Mouse (Mus musculus) stomach, embryonic 15.5 days (tissue): ENCODE measurements at regions not wholly inside any gene's neighbourhood (a gene's known extent, or its start where the extent isn't known, plus 50 kb on each side); places are given as distances from the start of the nearest gene placed in this dataset.

Experiments
- ATAC-seq: fragments of 200-750 bp; cut with Nextera tagmentation; 2 replicates; pipeline ENCODE4 v1.8.0; 2017; ENCODE audit warnings: low read depth, moderate number of reproducible peaks, moderate TSS enrichment; ENCODE audit not compliant: insufficient read depth, low FRiP score
- H3K27ac ChIP-seq: fragments of 300-500 bp; sonication (generic); 2 replicates; pipeline ENCODE4 v1.5.1; 2015; ENCODE audit warnings: mild to moderate bottlenecking, inconsistent platforms
- H3K27me3 ChIP-seq: fragments of 300-500 bp; sonication (generic); replicated peaks from 2 replicates; pipeline ENCODE4 v1.6.1; 2015; ENCODE audit warnings: inconsistent platforms
- H3K36me3 ChIP-seq: fragments of 300-500 bp; sonication (generic); 2 replicates; pipeline ENCODE4 v1.6.1; 2015; ENCODE audit warnings: inconsistent platforms
- H3K4me1 ChIP-seq: fragments of 300-500 bp; sonication (generic); 2 replicates; pipeline ENCODE4 v1.6.1; 2015; ENCODE audit warnings: inconsistent platforms
- H3K4me2 ChIP-seq: fragments of 300-500 bp; sonication (generic); 2 replicates; pipeline ENCODE4 v1.6.1; 2015; ENCODE audit warnings: mild to moderate bottlenecking, inconsistent platforms
- H3K4me3 ChIP-seq: fragments of 300-500 bp; sonication (generic); replicated peaks from 2 replicates; pipeline ENCODE4 v1.5.1; 2015; ENCODE audit warnings: inconsistent platforms
- H3K9ac ChIP-seq: fragments of 300-500 bp; sonication (generic); 2 replicates; pipeline ENCODE4 v1.6.1; 2015; ENCODE audit warnings: inconsistent platforms
- H3K9me3 ChIP-seq: fragments of 300-500 bp; sonication (generic); 2 replicates; pipeline ENCODE4 v1.6.1; 2016; ENCODE audit warnings: inconsistent platforms
- WGBS: fragments of 180-500 bp; shearing (Covaris S2); methylation state at CpG from one replicate; pipeline ENCODE4 v1.1.7; 2015; 5-methylcytosine and 5-hydroxymethylcytosine counted together

- no peaks in the 10 kb centered on the region for H3K36me3 ChIP-seq
- no peaks in the 10 kb centered on the region for H3K4me1 ChIP-seq
- WGBS = 56% methylated on average over 2 of the region's 2 CpGs
- H3K27me3 ChIP-seq = no peaks in the 10 kb centered on the region
- no peak overlapping the region for H3K4me2 ChIP-seq
- H3K9me3 ChIP-seq = no peaks in the 10 kb centered on the region
- H3K27ac ChIP-seq = no peak overlapping the region
- ATAC-seq = no peak
- no peak overlapping the region for H3K9ac ChIP-seq
- no peak overlapping the region for H3K4me3 ChIP-seq
Observed at GRCm38 (mm10) chr9:51430426-51430825, 101.7 kb upstream of the 1810046K07Rik start.

- H3K27me3 ChIP-seq = no peaks in the 10 kb centered on the region
- WGBS = 50% methylated on average over 2 of the region's 2 CpGs
- H3K4me2 ChIP-seq = no peak overlapping the region
- no peaks in the 10 kb centered on the region for H3K9me3 ChIP-seq
- H3K36me3 ChIP-seq = no peaks in the 10 kb centered on the region
- H3K4me1 ChIP-seq = no peaks in the 10 kb centered on the region
- no peak overlapping the region for H3K27ac ChIP-seq
- no peak overlapping the region for H3K9ac ChIP-seq
- H3K4me3 ChIP-seq = no peak overlapping the region
- no peak for ATAC-seq
Observed at GRCm38 (mm10) chr9:51437130-51437529, 108.4 kb upstream of the 1810046K07Rik start.

GRCm38 (mm10) chr9:51441773-51442381 lies 113.2 kb upstream of the 1810046K07Rik start:
- H3K4me1 ChIP-seq = no peaks in the 10 kb centered on the region
- H3K36me3 ChIP-seq = no peaks in the 10 kb centered on the region
- H3K4me2 ChIP-seq = no peak overlapping the region
- H3K9me3 ChIP-seq = no peaks in the 10 kb centered on the region
- H3K27ac ChIP-seq = no peak overlapping the region
- no peak overlapping the region for H3K9ac ChIP-seq
- H3K27me3 ChIP-seq = no peaks in the 10 kb centered on the region
- no peak for ATAC-seq
- no peak overlapping the region for H3K4me3 ChIP-seq
- WGBS = 32% methylated on average over 5 of the region's 5 CpGs

GRCm38 (mm10) chr9:51455690-51456089 lies 127.0 kb upstream of the 1810046K07Rik start:
- Histone ChIP-seq H3K4me3 (no peak overlapping the region), H3K27ac (no peak overlapping the region), H3K36me3 (no peaks in the 10 kb centered on the region), H3K9ac (no peak overlapping the region), H3K4me1 (no peaks in the 10 kb centered on the region), H3K4me2 (no peak overlapping the region), H3K9me3 (no peaks in the 10 kb centered on the region), H3K27me3 (no peaks in the 10 kb centered on the region)
- 46% methylated on average over 2 of the region's 2 CpGs for WGBS
- no peak for ATAC-seq

- H3K36me3 ChIP-seq = no peaks in the 10 kb centered on the region
- H3K4me2 ChIP-seq = no peak overlapping the region
- H3K27ac ChIP-seq = no peak overlapping the region
- WGBS = 63% methylated on average over 6 of the region's 6 CpGs
- H3K27me3 ChIP-seq = no peaks in the 10 kb centered on the region
- H3K9me3 ChIP-seq = no peaks in the 10 kb centered on the region
- H3K4me1 ChIP-seq = no peaks in the 10 kb centered on the region
- ATAC-seq = no peak
- no peak overlapping the region for H3K9ac ChIP-seq
- H3K4me3 ChIP-seq = no peak overlapping the region
Observed at GRCm38 (mm10) chr9:51462463-51463024, 133.8 kb upstream of the 1810046K07Rik start.

- H3K9ac ChIP-seq = no peak overlapping the region
- no peak for ATAC-seq
- no peak overlapping the region for H3K4me2 ChIP-seq
- WGBS = 38% methylated on average over 1 of the region's 1 CpGs
- H3K9me3 ChIP-seq = no peaks in the 10 kb centered on the region
- H3K4me3 ChIP-seq = no peak overlapping the region
- H3K36me3 ChIP-seq = no peaks in the 10 kb centered on the region
- no peak overlapping the region for H3K27ac ChIP-seq
- no peaks in the 10 kb centered on the region for H3K27me3 ChIP-seq
- H3K4me1 ChIP-seq = no peaks in the 10 kb centered on the region
Observed at GRCm38 (mm10) chr9:51470031-51470430, 141.3 kb upstream of the 1810046K07Rik start.

GRCm38 (mm10) chr9:51476511-51477056 lies 147.9 kb upstream of the 1810046K07Rik start:
- Histone ChIP-seq H3K9me3 (no peaks in the 10 kb centered on the region), H3K4me2 (no peak overlapping the region), H3K27ac (no peak overlapping the region), H3K4me1 (no peaks in the 10 kb centered on the region), H3K27me3 (no peaks in the 10 kb centered on the region), H3K4me3 (no peak overlapping the region), H3K36me3 (no peaks in the 10 kb centered on the region), H3K9ac (no peak overlapping the region)
- WGBS = 54% methylated on average over 3 of the region's 3 CpGs
- no peak for ATAC-seq

- Histone ChIP-seq H3K9me3 (no peaks in the 10 kb centered on the region), H3K4me3 (no peak overlapping the region), H3K36me3 (no peaks in the 10 kb centered on the region), H3K9ac (no peak overlapping the region), H3K27me3 (no peaks in the 10 kb centered on the region), H3K4me1 (no peaks in the 10 kb centered on the region), H3K4me2 (no peak overlapping the region), H3K27ac (no peak overlapping the region)
- WGBS = 50% methylated on average over 3 of the region's 3 CpGs
- ATAC-seq = no peak
Observed at GRCm38 (mm10) chr9:51487840-51488239, 159.1 kb upstream of the 1810046K07Rik start.

- no peak overlapping the region for H3K4me3 ChIP-seq
- ATAC-seq = no peak
- 76% methylated on average over 3 of the region's 3 CpGs for WGBS
- no peak overlapping the region for H3K9ac ChIP-seq
- H3K27ac ChIP-seq = no peak overlapping the region
- no peak overlapping the region for H3K4me2 ChIP-seq
- no peaks in the 10 kb centered on the region for H3K9me3 ChIP-seq
- H3K4me1 ChIP-seq = no peaks in the 10 kb centered on the region
- no peaks in the 10 kb centered on the region for H3K36me3 ChIP-seq
- H3K27me3 ChIP-seq = no peaks in the 10 kb centered on the region
Observed at GRCm38 (mm10) chr9:51507265-51507913, 178.7 kb upstream of the 1810046K07Rik start.

- Histone ChIP-seq H3K9ac (no peak overlapping the region), H3K4me2 (no peak overlapping the region), H3K27ac (no peak overlapping the region), H3K4me1 (no peaks in the 10 kb centered on the region), H3K9me3 (no peaks in the 10 kb centered on the region), H3K27me3 (no peaks in the 10 kb centered on the region), H3K4me3 (no peak overlapping the region), H3K36me3 (no peaks in the 10 kb centered on the region)
- WGBS = 62% methylated on average over 2 of the region's 2 CpGs
- ATAC-seq = no peak
Observed at GRCm38 (mm10) chr9:51517643-51518042, 188.9 kb upstream of the 1810046K07Rik start.

GRCm38 (mm10) chr9:51518376-51518775 lies 189.7 kb upstream of the 1810046K07Rik start:
- Histone ChIP-seq H3K27me3 (no peaks in the 10 kb centered on the region), H3K36me3 (no peaks in the 10 kb centered on the region), H3K27ac (no peak overlapping the region), H3K9me3 (no peaks in the 10 kb centered on the region), H3K4me1 (no peaks in the 10 kb centered on the region), H3K4me3 (no peak overlapping the region), H3K9ac (no peak overlapping the region), H3K4me2 (no peak overlapping the region)
- 83% methylated on average over 4 of the region's 4 CpGs for WGBS
- no peak for ATAC-seq

- H3K4me1 ChIP-seq = no peaks in the 10 kb centered on the region
- ATAC-seq = no peak
- no peak overlapping the region for H3K9ac ChIP-seq
- H3K27ac ChIP-seq = no peak overlapping the region
- H3K9me3 ChIP-seq = no peaks in the 10 kb centered on the region
- H3K27me3 ChIP-seq = no peaks in the 10 kb centered on the region
- H3K4me2 ChIP-seq = no peak overlapping the region
- H3K36me3 ChIP-seq = no peaks in the 10 kb centered on the region
- H3K4me3 ChIP-seq = no peak overlapping the region
Observed at GRCm38 (mm10) chr9:51523471-51523870, 194.8 kb upstream of the 1810046K07Rik start.
